Mouse (Mus musculus) mature B cell (primary cell): ENCODE measurements around the gene Tpd52l1.

Source experiments
- in situ Hi-C: fragments of 300-500 bp; cut with MboI; formaldehyde crosslinking; loops from 2 replicates; pipeline ENCODE4 v1.14.3; 2019

Gene Tpd52l1

GRCm38 (mm10) chr10:31346401-31346800 is 99.4 kb downstream of the Tpd52l1 start:
- in situ Hi-C loops, result no loop called here

DNA sequence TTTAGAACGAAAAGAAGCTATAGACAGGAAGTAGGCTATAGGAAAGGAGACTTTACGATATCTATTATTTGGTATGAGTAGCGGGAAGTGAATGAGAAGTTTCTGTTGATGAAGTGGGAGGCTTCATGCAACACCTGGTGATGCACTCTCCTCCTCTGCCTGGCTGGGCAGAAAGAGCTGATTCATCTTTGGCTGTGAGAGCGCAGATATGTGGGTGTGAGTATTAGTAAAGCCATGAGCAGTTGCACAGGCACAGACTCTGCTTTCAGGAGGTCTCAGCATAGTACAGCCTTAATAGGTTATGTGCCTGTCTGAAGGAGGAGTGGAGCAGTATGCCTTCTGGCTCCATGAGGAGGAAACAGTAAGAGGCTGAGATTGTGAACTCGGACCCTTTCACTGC is 109.3 kb downstream of the Tpd52l1 start:
- in situ Hi-C loops, result no loop called here

DNA sequence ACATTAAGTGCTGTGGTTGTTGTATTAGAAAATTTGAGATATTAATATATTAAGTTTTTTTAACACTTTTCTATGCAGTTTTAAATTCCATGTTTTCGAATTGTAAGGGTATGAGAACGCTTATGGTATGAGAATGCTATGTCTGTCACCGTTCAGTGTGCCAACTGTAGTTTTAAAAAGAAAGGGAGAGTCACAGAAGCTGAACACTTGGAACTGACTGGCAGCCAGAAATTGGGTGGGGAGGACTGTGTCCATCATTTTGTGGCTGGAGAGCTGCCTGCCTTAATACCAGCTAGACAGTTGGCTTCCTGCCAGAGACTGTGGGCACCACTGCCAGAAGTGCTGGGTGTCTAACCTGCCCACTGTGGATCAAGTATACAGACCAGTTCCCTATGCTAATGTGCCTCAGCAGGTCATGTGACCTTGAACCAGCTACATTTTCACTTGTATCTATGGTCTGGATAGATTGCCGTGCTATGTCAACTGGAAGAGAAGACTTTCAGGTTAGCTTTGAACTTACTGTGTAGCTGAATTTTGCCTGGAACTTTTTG is 114.5 kb downstream of the Tpd52l1 start:
- in situ Hi-C loops, result no loop called here

GRCm38 (mm10) chr10:31330286-31330962 is 115.3 kb downstream of the Tpd52l1 start:
- in situ Hi-C loops, result no loop called here

- in situ Hi-C loops, result no loop called here
These were observed 116.3 kb downstream of the Tpd52l1 start for GRCm38 (mm10) chr10:31329436-31329835.

DNA sequence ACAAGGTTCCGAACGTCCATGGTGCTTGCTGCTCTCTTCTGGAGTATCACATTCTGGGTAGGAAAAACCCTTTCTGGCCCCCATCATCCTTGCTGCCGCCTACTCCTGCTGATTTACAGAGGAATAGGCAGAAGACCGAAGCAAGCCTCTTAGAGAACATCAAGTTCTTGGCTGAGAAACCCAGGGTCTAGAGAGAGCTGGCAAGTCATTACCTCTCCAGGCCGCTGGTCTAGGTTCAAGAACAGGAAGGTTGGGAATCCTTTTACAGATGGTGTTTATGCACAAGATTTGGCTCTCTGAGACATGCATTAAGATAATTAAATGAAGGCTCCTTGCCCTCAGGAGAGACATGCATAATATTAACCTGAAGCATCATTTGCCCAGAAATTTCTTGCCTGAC is 127.3 kb downstream of the Tpd52l1 start:
- in situ Hi-C loops, result loop anchor here (25.0 kb wide), 3 partner anchors 481 to 1956 kb away; partner anchors contain the start of genes Hey2, Rnf146 and Trmt11

DNA sequence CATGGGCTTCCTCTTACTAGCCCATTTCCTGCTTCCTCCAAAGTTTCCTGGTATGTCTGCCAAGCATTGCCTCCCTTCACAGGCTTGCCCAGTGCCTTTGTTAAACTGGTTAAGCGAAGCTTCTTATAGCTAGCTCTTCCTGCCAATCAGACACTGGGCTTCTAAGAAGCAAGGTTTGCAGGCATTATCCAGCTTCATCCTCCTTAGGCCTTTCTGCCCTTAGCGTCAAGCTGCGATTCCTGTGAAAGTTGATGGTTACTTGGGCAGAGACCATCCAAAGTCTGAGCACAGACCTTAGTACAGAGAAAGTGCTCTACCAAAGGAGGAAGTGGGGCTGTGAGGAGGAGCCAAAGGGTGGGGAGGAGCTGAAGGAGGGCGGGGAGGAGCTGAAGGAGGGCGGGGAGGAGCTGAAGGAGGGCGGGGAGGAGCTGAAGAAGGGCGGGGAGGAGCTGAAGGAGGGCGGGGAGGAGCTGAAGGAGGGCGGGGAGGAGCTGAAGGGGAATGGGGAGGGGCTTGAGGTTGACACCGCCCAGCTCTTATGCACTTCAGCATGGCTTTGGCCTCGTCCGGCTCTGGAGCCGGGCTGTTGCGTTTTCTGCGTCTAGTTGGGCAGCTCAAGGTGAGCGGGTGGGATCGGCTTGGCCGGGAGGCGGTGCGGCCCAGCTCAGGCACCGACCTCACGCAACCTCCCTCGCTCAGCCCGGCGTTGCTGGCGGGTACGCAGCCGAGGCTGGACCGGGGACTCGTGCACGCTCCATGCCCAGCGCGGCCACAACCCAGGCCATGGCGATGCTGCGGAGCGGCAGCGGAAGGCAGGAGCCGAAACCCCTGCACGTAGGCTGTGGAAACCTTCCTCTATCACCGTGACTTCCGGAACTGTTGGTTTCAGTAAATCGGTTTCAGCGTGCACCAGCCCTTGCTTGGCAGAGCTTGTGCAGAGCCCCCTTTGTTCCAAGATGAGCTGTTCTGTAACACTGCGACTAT is 132.6 kb downstream of the Tpd52l1 start, which contains the start of gene Hddc2:
Gene Hddc2, plus strand, starts transcription at position 519 of the 984 bp plus-strand sequence.
- in situ Hi-C loops, result loop anchor here (25.0 kb wide), 3 partner anchors 476 to 1951 kb away; partner anchors contain the start of genes Hey2, Rnf146 and Trmt11

GRCm38 (mm10) chr10:31307024-31307598 is 138.6 kb downstream of the Tpd52l1 start:
- in situ Hi-C loops, result loop anchor here (25.0 kb wide), 3 partner anchors 470 to 1945 kb away; partner anchors contain the start of genes Hey2, Rnf146 and Trmt11

DNA sequence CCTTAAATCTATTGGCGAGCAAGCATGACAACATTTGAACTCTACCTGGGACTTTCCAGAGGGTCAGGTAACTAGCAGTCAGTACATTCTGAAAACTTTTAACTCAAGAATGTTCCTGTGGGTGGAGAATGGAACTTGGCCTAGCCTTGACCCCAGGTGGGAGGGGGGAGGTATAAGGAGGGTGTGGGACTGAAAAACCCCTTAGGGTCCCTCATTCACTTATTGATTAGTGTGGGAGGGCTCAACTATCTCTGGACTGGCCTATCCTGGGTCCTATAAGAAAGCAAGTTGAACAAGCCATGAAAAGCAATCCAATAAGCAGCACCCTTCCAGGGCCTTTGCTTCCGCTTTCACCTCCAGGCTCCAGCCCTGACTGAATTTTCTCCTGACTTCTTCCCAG is 142.3 kb downstream of the Tpd52l1 start:
- in situ Hi-C loops, result loop anchor here (25.0 kb wide), 3 partner anchors 466 to 1941 kb away; partner anchors contain the start of genes Hey2, Rnf146 and Trmt11

GRCm38 (mm10) chr10:31300292-31300691 is 145.5 kb downstream of the Tpd52l1 start:
- in situ Hi-C loops, result loop anchor here (25.0 kb wide), 3 partner anchors 463 to 1938 kb away; partner anchors contain the start of genes Hey2, Rnf146 and Trmt11

GRCm38 (mm10) chr10:31298921-31299574 is 146.7 kb downstream of the Tpd52l1 start:
- in situ Hi-C loops, result no loop called here

DNA sequence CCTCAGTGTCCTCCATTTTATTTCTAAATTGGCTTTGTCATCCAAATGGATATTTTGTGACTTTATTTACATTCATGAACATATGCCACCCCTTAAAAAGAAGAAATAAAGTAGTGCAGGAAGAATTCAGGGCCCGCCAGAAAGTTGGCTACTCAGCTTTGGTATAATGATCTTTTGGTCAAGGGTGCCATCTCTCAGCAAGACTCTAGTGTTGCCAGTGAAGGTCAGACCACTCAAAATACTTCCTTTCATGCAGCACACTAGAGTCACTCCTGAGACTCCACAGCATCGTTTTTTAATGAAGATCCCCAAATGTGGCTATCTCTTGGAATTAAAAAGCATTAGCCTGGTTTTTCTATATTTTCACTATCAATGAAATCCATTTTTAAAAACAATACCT is 147.5 kb downstream of the Tpd52l1 start:
- in situ Hi-C loops, result no loop called here

DNA sequence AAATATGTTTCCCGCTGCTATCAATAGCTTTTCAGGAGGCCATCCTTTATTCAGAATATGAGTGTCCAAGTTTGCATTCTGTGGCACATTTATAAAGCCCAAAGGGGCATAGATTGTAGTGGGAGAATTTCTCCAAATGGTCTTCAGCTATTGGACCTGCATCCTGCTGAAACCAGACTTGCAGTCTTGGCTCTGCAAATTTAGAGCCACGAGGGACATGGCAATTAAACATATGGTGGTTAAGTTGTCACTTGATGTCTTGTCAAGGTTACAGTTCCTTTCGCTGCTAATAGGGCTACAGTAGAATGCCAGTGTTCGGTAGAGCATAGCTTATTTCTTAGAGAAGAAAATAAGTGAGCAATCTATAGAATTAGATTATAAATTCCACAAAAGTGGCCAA is 148.7 kb downstream of the Tpd52l1 start:
- in situ Hi-C loops, result no loop called here

GRCm38 (mm10) chr10:31296458-31296857 is 149.3 kb downstream of the Tpd52l1 start:
- in situ Hi-C loops, result no loop called here

DNA sequence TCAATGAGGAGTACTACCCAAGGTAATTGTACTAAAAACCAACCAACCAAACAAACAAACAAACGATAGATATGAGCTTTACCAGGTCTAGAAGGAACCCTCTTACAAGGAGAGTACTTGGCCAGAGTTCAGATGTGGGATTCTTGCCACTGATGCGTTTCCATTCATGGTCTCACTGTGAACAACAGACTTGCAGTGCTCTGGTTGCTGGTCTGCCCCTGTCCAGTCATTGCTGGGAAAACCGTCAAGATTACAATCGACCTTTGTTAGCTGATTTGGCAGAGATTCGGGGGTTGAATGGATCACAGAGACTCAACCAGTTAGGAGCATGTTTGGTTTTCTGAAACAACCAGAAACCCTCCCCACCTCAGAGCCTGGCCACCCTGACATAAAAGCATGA is 150.1 kb downstream of the Tpd52l1 start:
- in situ Hi-C loops, result no loop called here

GRCm38 (mm10) chr10:31288697-31289390 is 156.9 kb downstream of the Tpd52l1 start:
- in situ Hi-C loops, result no loop called here

GRCm38 (mm10) chr10:31287787-31288186 is 158.0 kb downstream of the Tpd52l1 start:
- in situ Hi-C loops, result no loop called here
